Mouse (Mus musculus): Measurements from ENCODE around the gene Tenm4. TPM values are rescaled to one million over a fixed set of nuclear protein-coding genes. Genes with fewer than 3 reads are reported as not detected.
A peak's percentile ranks its signal among the peaks of the same experiment; 100 is the strongest.

The Tenm4 gene
- polyA plus RNA-seq, 1 experiment from 2014 or later = 0.68 TPM

- ATAC-seq (no peak), DNase-seq (no peak)
- no peak overlapping the region for H3K9ac ChIP-seq (replicated peaks)
- no peaks in the 10 kb centered on the region for H3K4me1 ChIP-seq (ENCODE audit: insufficient read depth)
- no peak overlapping the region for H3K4me2 ChIP-seq (ENCODE audit: low read depth, low read length)
- TF ChIP-seq EP300 (IDR thresholded peaks at IDR 0.05; ENCODE audit: low read depth) = no peak
- no peak overlapping the region for H3K27ac ChIP-seq (ENCODE audit: low read depth)
- no peaks in the 10 kb centered on the region for H3K36me3 ChIP-seq (replicated peaks; ENCODE audit: insufficient read depth, low read length)
- no peaks in the 10 kb centered on the region for H3K9me3 ChIP-seq (ENCODE audit: low read length)
- H3K27me3 ChIP-seq (ENCODE audit: insufficient read depth, low read length) = no peaks in the 10 kb centered on the region
- WGBS (ENCODE audit: insufficient replicate concordance) = 25% methylated on average over 1 of the region's 1 CpGs
- no peak overlapping the region for H3K4me3 ChIP-seq (ENCODE audit: low read depth, low read length)
Observed at GRCm38 (mm10) chr7:96719926-96720325, 548.9 kb downstream of the Tenm4 start.

GRCm38 (mm10) chr7:96720465-96720864 is 549.4 kb downstream of the Tenm4 start:
- Histone ChIP-seq H3K4me3 (ENCODE audit: low read depth, low read length) (no peak overlapping the region), H3K9me3 (ENCODE audit: low read length) (no peaks in the 10 kb centered on the region), H3K27me3 (ENCODE audit: insufficient read depth, low read length) (no peaks in the 10 kb centered on the region), H3K9ac (replicated peaks) (no peak overlapping the region), H3K4me2 (ENCODE audit: low read depth, low read length) (no peak overlapping the region), H3K4me1 (ENCODE audit: insufficient read depth) (no peaks in the 10 kb centered on the region), H3K36me3 (replicated peaks; ENCODE audit: insufficient read depth, low read length) (no peaks in the 10 kb centered on the region), H3K27ac (ENCODE audit: low read depth) (no peak overlapping the region)
- ATAC-seq (no peak), DNase-seq (no peak)
- TF ChIP-seq CTCF (IDR thresholded peaks at IDR 0.05; ENCODE audit: low read depth) = no peak
- TF ChIP-seq EP300 (IDR thresholded peaks at IDR 0.05; ENCODE audit: low read depth) = no peak
- 61% methylated on average over 5 of the region's 5 CpGs for WGBS (ENCODE audit: insufficient replicate concordance)

GRCm38 (mm10) chr7:96722796-96723195 is 551.8 kb downstream of the Tenm4 start:
- Histone ChIP-seq H3K4me2 (ENCODE audit: low read depth, low read length) (no peak overlapping the region), H3K9me3 (ENCODE audit: low read length) (no peaks in the 10 kb centered on the region), H3K27me3 (ENCODE audit: insufficient read depth, low read length) (no peaks in the 10 kb centered on the region), H3K27ac (ENCODE audit: low read depth) (no peak overlapping the region), H3K9ac (replicated peaks) (no peak overlapping the region), H3K4me3 (ENCODE audit: low read depth, low read length) (no peak overlapping the region), H3K36me3 (replicated peaks; ENCODE audit: insufficient read depth, low read length) (no peaks in the 10 kb centered on the region), H3K4me1 (ENCODE audit: insufficient read depth) (no peaks in the 10 kb centered on the region)
- DNase-seq (no peak), ATAC-seq (no peak)
- 59% methylated on average over 3 of the region's 3 CpGs for WGBS (ENCODE audit: insufficient replicate concordance)
- TF ChIP-seq CTCF (IDR thresholded peaks at IDR 0.05; ENCODE audit: low read depth) (no peak), EP300 (IDR thresholded peaks at IDR 0.05; ENCODE audit: low read depth) (no peak)

- H3K9ac ChIP-seq (replicated peaks) = no peak overlapping the region
- 86% methylated on average over 5 of the region's 5 CpGs for WGBS (ENCODE audit: insufficient replicate concordance)
- no peak overlapping the region for H3K4me2 ChIP-seq (ENCODE audit: low read depth, low read length)
- no peaks in the 10 kb centered on the region for H3K36me3 ChIP-seq (replicated peaks; ENCODE audit: insufficient read depth, low read length)
- TF ChIP-seq CTCF (IDR thresholded peaks at IDR 0.05; ENCODE audit: low read depth) (no peak), EP300 (IDR thresholded peaks at IDR 0.05; ENCODE audit: low read depth) (no peak)
- DNase-seq (no peak), ATAC-seq (no peak)
- H3K4me1 ChIP-seq (ENCODE audit: insufficient read depth) = no peaks in the 10 kb centered on the region
- no peak overlapping the region for H3K4me3 ChIP-seq (ENCODE audit: low read depth, low read length)
- no peaks in the 10 kb centered on the region for H3K27me3 ChIP-seq (ENCODE audit: insufficient read depth, low read length)
- H3K27ac ChIP-seq (ENCODE audit: low read depth) = no peak overlapping the region
- no peaks in the 10 kb centered on the region for H3K9me3 ChIP-seq (ENCODE audit: low read length)
Observed at GRCm38 (mm10) chr7:96725603-96726002, 554.6 kb downstream of the Tenm4 start.

GRCm38 (mm10) chr7:96730360-96730759 is 559.3 kb downstream of the Tenm4 start:
- Histone ChIP-seq H3K9ac (replicated peaks) (no peak overlapping the region), H3K27ac (ENCODE audit: low read depth) (no peak overlapping the region), H3K4me3 (ENCODE audit: low read depth, low read length) (no peak overlapping the region), H3K27me3 (ENCODE audit: insufficient read depth, low read length) (no peaks in the 10 kb centered on the region), H3K9me3 (ENCODE audit: low read length) (no peaks in the 10 kb centered on the region), H3K36me3 (replicated peaks; ENCODE audit: insufficient read depth, low read length) (no peaks in the 10 kb centered on the region), H3K4me1 (ENCODE audit: insufficient read depth) (no peaks in the 10 kb centered on the region), H3K4me2 (ENCODE audit: low read depth, low read length) (no peak overlapping the region)
- ATAC-seq = no peak
- WGBS (ENCODE audit: insufficient replicate concordance) = 35% methylated on average over 1 of the region's 1 CpGs
- DNase-seq = peak; percentile 40
- TF ChIP-seq EP300 (IDR thresholded peaks at IDR 0.05; ENCODE audit: low read depth) = no peak
- no peak for TF ChIP-seq CTCF (IDR thresholded peaks at IDR 0.05; ENCODE audit: low read depth)

- Histone ChIP-seq H3K36me3 (replicated peaks; ENCODE audit: insufficient read depth, low read length) (no peaks in the 10 kb centered on the region), H3K4me3 (ENCODE audit: low read depth, low read length) (no peak overlapping the region), H3K4me2 (ENCODE audit: low read depth, low read length) (no peak overlapping the region), H3K9ac (replicated peaks) (no peak overlapping the region), H3K4me1 (ENCODE audit: insufficient read depth) (no peaks in the 10 kb centered on the region), H3K27ac (ENCODE audit: low read depth) (no peak overlapping the region), H3K27me3 (ENCODE audit: insufficient read depth, low read length) (no peaks in the 10 kb centered on the region), H3K9me3 (ENCODE audit: low read length) (no peaks in the 10 kb centered on the region)
- no peak for DNase-seq
- TF ChIP-seq CTCF (IDR thresholded peaks at IDR 0.05; ENCODE audit: low read depth) = no peak
- WGBS (ENCODE audit: insufficient replicate concordance) = 71% methylated on average over 4 of the region's 4 CpGs
- no peak for ATAC-seq
Observed at GRCm38 (mm10) chr7:96731947-96732346, 560.9 kb downstream of the Tenm4 start.

Measured in liver, postnatal 0 days (tissue).